Mouse (Mus musculus) liver, postnatal 0 days (tissue): ENCODE data around the gene Dusp10.

Experiments used
- CTCF ChIP-seq: sonication (generic); IDR thresholded peaks from 2 replicates; pipeline ENCODE4 v1.5.1; 2016; ENCODE audit warnings: antibody characterized with exemption, low read depth
- EP300 ChIP-seq: IDR thresholded peaks from 2 replicates; pipeline ENCODE4 v1.6.1; 2016; ENCODE audit warnings: antibody characterized with exemption, low read depth, mild to moderate bottlenecking

GRCm38 (mm10) chr1:184015995-184016730 lies 3.1 kb downstream of the Dusp10 start:
- no peak for TF ChIP-seq CTCF
- no peak for TF ChIP-seq EP300
